Mouse (Mus musculus) right cerebral cortex, postnatal 25 days (tissue): ENCODE measurements around the gene Map3k5.
A peak's percentile ranks its signal among the peaks of the same experiment; 100 is the strongest.

ENCODE experiments used
- DNase-seq: peaks from one replicate; pipeline ENCODE4 v3.0.0; 2022

Gene Map3k5

GRCm38 (mm10) chr10:20018406-20018805 lies 84.1 kb downstream of the Map3k5 start:
- peak; percentile 40 for DNase-seq

- no peak for DNase-seq
Observed at GRCm38 (mm10) chr10:20018806-20019205, 84.5 kb downstream of the Map3k5 start.

DNA sequence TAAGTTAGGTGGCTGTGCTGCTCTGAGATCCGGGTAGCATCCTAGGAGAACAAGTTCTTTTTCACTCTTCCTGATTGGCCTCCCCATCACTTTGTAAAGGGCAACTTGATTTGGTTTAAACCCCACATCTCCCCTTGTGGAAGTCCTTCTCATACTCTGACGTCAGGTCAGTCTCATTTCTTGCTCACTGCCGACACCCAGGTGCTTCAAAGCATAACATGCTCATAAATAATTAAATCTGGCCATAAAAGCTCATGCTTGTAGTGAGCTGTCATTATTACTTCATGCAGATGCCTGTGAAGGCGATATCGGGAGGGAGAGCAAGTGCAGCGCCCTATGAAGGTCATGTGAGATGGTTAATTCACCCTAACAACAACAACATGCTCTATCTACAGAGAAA lies 87.0 kb downstream of the Map3k5 start:
- DNase-seq, result no peak

GRCm38 (mm10) chr10:20021670-20022468 lies 87.6 kb downstream of the Map3k5 start:
- DNase-seq, result no peak

GRCm38 (mm10) chr10:20022608-20023340 lies 88.5 kb downstream of the Map3k5 start:
- DNase-seq, result no peak

DNA sequence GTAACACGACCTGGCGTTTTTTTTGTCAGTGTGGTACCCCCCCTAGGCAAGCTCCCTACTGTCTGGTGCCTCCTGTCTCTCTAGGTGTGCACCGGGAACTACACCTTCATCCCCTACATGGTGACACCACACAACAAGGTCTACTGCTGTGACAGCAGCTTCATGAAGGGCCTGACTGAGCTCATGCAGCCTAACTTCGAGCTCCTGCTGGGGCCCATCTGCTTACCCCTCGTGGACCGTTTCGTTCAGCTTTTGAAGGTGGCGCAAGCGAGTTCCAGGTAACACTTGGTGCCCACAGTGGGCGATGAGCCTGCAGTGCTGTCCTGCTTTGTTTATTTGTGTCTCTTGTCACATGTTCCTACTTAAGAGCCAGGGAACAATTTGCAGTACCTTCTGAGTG lies 89.3 kb downstream of the Map3k5 start:
- DNase-seq, result no peak

- DNase-seq, result no peak
Observed at GRCm38 (mm10) chr10:20024891-20025290, 90.6 kb downstream of the Map3k5 start.

DNA sequence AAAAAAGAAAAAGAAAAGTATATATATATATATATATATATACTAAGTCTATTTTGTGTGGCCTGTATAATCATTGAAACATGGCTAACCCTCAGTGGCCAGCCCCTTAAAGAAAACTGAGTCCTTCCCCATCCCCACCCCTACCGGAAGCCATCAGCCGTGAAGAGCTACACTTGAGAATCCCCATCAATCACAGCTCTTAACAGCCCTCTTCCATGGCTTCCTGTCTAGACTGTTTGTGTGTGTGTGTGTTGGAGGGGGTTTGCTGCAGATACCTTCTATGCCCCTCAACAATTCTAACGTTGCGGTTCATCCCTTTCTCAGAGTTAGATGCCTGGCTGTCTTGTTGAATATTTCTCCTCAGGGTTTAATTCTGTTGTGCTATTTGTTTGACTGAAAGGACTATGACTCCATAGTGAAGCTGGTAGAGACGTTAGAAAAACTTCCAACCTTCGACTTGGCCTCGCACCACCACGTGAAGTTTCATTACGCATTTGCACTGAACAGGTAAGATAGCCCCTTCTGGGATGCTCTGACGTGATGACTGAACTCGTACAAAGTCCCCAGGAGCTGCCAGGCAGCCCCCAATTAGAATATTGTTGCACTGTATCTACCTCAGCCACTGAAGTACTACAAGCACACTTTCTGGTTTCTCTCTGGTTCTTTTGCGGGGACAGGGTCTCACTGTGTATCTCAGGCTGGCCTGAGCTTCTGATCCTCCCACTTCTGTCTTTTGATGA lies 91.7 kb downstream of the Map3k5 start:
- no peak for DNase-seq

GRCm38 (mm10) chr10:20030703-20031102 lies 96.4 kb downstream of the Map3k5 start:
- no peak for DNase-seq

GRCm38 (mm10) chr10:20031936-20032335 lies 97.7 kb downstream of the Map3k5 start:
- DNase-seq, result peak; percentile 19

GRCm38 (mm10) chr10:20036375-20036774 lies 102.1 kb downstream of the Map3k5 start:
- DNase-seq, result no peak

GRCm38 (mm10) chr10:20036846-20037245 lies 102.6 kb downstream of the Map3k5 start:
- DNase-seq, result no peak

- no peak for DNase-seq
Observed at GRCm38 (mm10) chr10:20039531-20039930, 105.3 kb downstream of the Map3k5 start.

DNA sequence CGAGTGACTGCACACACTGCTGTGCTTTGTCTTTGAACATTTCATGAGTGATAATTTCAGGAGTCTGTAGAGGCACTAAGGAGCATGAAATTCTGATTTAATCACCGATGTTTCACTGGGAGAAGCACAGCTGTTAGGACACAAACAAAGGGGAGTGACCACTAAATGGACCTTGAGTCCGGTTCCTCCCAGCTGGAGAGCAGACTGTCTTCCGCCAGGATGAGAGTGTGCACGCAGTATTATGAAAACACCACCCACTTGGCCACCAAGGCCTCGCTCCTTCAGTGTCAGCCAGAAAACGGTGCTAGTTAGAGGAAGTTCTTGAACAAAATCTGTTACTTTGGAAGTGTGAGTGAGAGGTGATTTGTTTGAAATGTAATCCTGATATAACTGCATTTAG lies 105.8 kb downstream of the Map3k5 start:
- DNase-seq, result no peak

- no peak for DNase-seq
Observed at GRCm38 (mm10) chr10:20040677-20041076, 106.4 kb downstream of the Map3k5 start.

DNA sequence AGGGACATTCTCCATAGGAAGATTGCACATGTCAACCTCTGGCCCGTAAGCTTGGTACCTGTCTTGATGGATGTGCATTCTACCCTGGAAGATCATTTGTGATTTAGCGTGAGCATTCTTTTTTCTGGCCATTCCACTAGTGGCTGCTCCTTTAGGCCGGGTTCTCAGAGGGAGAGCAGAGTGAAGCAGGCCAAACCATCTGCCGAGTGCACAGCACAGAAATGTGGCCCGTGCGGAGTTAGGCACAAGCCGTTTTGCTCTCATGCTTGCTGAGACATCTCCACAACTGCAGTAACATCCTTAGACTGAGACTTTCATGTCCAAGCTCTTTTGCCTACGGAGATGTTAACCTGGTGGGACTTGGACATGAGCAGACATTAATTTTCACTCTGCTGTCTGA lies 107.8 kb downstream of the Map3k5 start:
- DNase-seq, result no peak

DNA sequence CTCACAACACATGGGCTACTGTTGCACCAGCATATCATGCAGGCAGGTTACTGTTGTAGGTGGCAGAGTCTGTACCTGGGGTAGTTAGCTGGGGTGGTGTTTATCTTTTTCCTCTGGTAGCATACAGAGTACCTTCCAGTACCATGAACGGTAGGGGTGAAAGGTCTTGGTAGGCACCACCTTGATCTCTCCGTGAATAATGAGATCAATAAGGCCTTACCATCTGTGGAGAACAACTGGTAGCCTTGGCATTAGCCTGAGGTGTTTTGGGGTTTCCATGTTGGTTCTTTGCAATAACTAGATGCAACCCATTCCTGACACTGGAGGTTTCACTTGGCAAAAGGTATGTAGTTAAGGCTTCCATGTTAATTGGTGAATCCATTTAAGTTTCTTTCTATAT lies 109.8 kb downstream of the Map3k5 start:
- no peak for DNase-seq

- DNase-seq, result no peak
Observed at GRCm38 (mm10) chr10:20045733-20046495, 111.6 kb downstream of the Map3k5 start.

- DNase-seq, result no peak
Observed at GRCm38 (mm10) chr10:20056859-20057644, 122.8 kb downstream of the Map3k5 start.

- no peak for DNase-seq
Observed at GRCm38 (mm10) chr10:20058031-20058430, 123.8 kb downstream of the Map3k5 start.

DNA sequence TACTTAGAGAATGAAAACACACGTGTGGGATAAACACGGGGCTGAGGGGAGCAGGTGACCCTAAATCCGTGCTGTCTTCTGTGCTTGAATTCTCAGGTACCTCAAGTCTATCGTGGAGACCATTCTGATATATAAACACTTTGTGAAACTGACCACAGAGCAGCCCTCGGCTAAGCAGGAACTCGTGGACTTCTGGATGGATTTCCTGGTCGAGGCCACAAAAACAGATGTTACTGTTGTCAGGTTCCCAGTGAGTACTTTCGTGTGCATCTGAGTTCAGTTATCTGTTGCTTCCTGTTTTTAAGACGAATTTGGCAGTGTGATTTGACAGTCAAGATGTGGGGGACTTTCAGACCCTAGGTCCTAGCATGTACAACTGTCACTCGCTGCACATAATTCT lies 124.6 kb downstream of the Map3k5 start:
- DNase-seq, result no peak
